Mouse (Mus musculus): Measurements from ENCODE around the gene Vopp1. TPM values are rescaled to one million over a fixed set of nuclear protein-coding genes. Genes with fewer than 3 reads are reported as not detected.

Vopp1 gene
- polyA plus RNA-seq, 1 experiment from 2014 or later: 114 TPM

DNA sequence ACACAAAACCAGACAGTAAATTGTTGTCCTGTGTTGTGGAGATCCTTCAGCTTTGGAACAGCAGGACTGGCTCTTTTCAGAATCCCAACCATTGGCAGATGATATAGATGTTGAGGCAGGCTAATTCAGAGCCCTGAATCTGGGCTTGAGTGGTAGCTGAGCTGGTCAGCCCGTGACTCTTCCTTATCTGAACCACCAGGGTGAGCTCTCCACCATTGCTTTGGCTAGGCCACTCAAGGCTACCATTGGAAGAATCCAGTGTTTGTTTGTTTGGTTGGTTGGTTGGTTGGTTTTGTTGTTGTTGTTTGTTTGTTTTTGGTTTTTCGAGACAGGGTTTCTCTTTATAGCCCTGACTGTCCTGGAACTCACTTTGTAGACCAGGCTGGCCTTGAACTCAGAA is 81.6 kb downstream of the Vopp1 start:
- Histone ChIP-seq H3K27me3 (no peaks in the 10 kb centered on the region), H3K4me3 (no peak overlapping the region), H3K9me3 (replicated peaks) (no peaks in the 10 kb centered on the region), H3K27ac (no peak overlapping the region), H3K36me3 (ENCODE audit: poor library complexity, severe bottlenecking) (peaks cover 7% of the 10 kb centered on the region; the same call in 1 of the 2 replicates), H3K4me1 (no peaks in the 10 kb centered on the region), H3K9ac (no peak overlapping the region), H3K4me2 (no peak overlapping the region)
- ATAC-seq: 0 out of 2 replicates have a peak, but pooled peaks have one; percentile 50
- 80% methylated on average over 2 of the region's 2 CpGs for WGBS

DNA sequence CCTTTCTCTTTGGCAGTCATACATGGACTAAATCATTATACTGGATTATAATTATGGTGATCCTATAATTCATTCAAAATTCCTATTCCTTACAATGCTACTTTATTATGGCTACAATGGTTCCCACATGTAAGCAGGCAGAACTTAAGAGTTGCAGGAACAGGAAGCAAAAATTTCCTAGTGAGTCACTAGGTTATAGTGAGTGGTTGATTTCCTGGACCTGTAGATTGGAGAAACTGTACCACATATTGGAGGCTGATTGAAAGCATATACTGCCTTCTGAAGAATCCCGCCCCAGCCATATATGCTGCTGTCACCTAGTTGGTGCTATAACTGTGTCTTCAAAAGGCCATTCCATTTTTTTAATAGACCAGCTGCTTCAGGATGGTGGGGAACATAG is 82.2 kb downstream of the Vopp1 start:
- no peak overlapping the region for H3K9ac ChIP-seq
- H3K36me3 ChIP-seq (ENCODE audit: poor library complexity, severe bottlenecking): peaks cover 11% of the 10 kb centered on the region
- no peaks in the 10 kb centered on the region for H3K4me1 ChIP-seq
- no peak overlapping the region for H3K4me3 ChIP-seq
- H3K4me2 ChIP-seq: no peak overlapping the region
- no peak overlapping the region for H3K27ac ChIP-seq
- no peaks in the 10 kb centered on the region for H3K9me3 ChIP-seq (replicated peaks)
- H3K27me3 ChIP-seq: no peaks in the 10 kb centered on the region
- ATAC-seq: no peak
- WGBS: 95% methylated on average over 1 of the region's 1 CpGs

DNA sequence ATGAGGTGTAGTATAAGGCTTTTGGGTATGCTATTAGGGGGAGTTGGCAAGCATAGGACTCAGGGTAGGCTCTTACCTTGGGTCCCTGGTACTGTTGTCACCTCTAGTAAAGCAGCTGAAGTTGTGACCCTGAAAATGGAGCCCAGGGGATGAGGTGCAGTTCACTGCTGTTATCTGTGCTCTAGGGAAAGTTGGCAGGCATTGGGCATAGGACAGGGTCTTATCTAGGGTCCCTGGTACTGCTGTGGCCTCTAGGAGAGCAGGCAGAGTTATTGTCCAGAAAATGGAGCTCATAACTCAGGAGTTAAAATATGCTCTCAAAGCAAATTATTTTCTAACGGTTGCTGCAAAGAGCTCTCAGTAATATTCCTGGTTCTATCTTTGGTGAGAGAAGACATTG is 103.6 kb downstream of the Vopp1 start:
- Histone ChIP-seq H3K4me3 (no peak overlapping the region), H3K4me1 (no peaks in the 10 kb centered on the region), H3K27ac (no peak overlapping the region), H3K36me3 (ENCODE audit: poor library complexity, severe bottlenecking) (peaks cover 18% of the 10 kb centered on the region), H3K9ac (no peak overlapping the region), H3K27me3 (no peaks in the 10 kb centered on the region), H3K9me3 (replicated peaks) (no peaks in the 10 kb centered on the region), H3K4me2 (no peak overlapping the region)
- ATAC-seq: no peak
- WGBS: 96% methylated on average over 1 of the region's 1 CpGs

DNA sequence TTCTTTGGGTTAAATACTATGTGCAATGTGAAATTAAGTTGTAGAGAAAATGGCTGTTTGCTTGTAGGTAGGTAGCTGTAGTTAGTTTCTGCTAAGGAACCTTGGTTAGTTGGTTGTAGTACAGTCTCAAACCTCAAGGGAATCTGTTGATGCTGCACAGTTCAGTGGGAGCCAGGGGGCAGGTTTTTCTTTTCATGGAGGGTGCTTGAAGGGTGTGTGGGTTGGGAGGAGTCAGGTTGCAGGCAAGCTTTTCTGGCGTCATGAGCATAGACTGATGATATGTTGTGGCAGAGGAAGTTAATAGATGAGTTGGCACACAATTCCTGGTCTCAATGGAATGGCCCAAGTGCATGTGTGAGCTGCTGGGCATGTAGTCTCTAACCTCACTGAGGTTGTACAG is 113.2 kb downstream of the Vopp1 start:
- Histone ChIP-seq H3K27me3 (no peaks in the 10 kb centered on the region), H3K9me3 (replicated peaks) (no peaks in the 10 kb centered on the region), H3K4me3 (no peak overlapping the region), H3K9ac (no peak overlapping the region), H3K4me2 (no peak overlapping the region), H3K4me1 (no peaks in the 10 kb centered on the region), H3K27ac (no peak overlapping the region), H3K36me3 (ENCODE audit: poor library complexity, severe bottlenecking) (peaks cover 11% of the 10 kb centered on the region)
- 39% methylated on average over 1 of the region's 1 CpGs for WGBS
- ATAC-seq: 0 out of 2 replicates have a peak, but pooled peaks have one; percentile 8

DNA sequence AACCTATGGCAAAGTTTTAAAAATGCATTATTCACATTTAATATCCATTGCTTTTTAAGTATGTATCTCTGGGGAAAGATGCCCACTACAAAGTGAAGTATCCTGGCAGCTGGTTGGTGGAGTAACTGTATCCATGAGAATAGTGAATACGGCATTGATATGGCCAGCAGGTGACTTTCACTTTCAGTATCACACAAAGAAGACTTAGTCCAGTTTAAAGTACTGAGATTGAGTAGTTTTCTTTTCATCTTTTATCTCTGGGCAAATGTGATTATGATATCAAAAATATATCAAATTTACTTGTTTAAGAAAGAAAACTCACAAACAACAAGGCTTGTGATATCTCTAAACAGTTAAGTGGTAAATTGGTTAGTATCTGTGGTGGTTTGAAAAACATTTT is 118.2 kb downstream of the Vopp1 start:
- Histone ChIP-seq H3K27me3 (no peaks in the 10 kb centered on the region), H3K4me1 (peaks cover 18% of the 10 kb centered on the region), H3K9me3 (replicated peaks) (no peaks in the 10 kb centered on the region), H3K4me2 (no peak overlapping the region), H3K36me3 (ENCODE audit: poor library complexity, severe bottlenecking) (no peaks in the 10 kb centered on the region), H3K27ac (no peak overlapping the region), H3K4me3 (no peak overlapping the region), H3K9ac (no peak overlapping the region)
- no peak for ATAC-seq
- 86% methylated on average over 1 of the region's 1 CpGs for WGBS

DNA sequence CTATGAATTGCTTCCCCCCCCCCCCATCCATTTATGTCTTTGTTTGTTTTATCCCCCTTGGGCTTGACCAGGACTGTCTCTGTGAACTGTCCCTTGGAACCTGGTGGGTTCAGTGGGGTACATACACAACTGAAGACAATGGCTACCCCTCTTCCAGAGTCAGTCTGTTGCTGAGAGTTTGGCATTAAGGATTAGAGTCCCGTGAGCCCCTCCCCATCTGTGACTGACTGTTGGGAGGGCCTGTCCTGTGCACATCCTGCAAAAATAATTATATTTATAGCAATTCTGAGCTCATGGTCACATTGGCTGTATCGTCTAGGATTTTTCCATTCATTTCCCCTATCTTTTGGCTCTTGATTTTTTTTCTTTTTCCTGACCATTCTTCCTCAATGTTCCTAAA is 121.3 kb downstream of the Vopp1 start:
- peak overlapping the region; percentile 73 for H3K4me3 ChIP-seq
- peak overlapping the region; percentile 99 for H3K27ac ChIP-seq
- H3K4me2 ChIP-seq: peak overlapping the region; percentile 68
- peak overlapping the region; percentile 93 for H3K9ac ChIP-seq
- peaks cover 24% of the 10 kb centered on the region for H3K4me1 ChIP-seq
- H3K27me3 ChIP-seq: no peaks in the 10 kb centered on the region
- 28% methylated on average over 2 of the region's 2 CpGs for WGBS
- no peaks in the 10 kb centered on the region for H3K36me3 ChIP-seq (ENCODE audit: poor library complexity, severe bottlenecking)
- ATAC-seq: peak; percentile 48
- H3K9me3 ChIP-seq (replicated peaks): no peaks in the 10 kb centered on the region

DNA sequence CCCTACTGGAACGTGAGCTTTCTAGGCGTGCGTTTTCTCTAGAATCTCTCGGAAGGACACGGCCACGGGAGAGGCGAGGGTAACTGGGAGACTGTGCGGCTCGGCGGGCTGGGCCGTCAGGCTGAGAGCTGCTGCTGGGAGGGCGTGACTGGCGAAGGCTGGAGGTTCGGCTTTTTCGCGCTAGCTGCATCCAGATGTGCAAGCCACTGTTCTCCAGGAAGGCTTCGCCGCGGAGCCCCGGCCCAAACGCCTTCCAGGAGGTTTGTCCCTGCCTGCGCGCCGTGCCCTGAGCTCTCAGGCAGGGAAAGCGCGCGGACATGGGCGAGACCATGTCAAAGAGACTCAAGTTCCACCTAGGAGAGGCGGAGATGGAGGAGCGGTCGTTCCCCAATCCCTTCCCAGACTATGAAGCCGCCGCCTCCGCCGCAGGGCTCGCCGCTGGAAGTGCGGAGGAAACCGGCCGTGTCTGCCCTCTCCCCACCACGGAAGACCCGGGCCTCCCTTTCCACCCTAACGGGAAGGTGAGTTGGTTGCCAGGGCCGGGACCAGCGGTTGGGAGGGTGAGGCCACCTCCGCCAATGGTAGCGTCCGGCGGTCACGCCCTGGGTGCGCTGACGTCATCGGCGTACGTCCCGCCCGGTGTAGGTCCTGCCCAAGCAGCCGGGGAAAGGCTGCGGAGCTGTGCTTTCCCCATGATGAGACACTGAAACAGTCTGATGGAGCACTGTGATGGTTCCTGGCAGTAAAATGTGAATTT is 122.0 kb downstream of the Vopp1 start:
- peak; percentile 98 for ATAC-seq
- H3K4me2 ChIP-seq: peak overlapping the region; percentile 68
- H3K27ac ChIP-seq: peak overlapping the region; percentile 99
- H3K27me3 ChIP-seq: no peaks in the 10 kb centered on the region
- peak overlapping the region; percentile 73 for H3K4me3 ChIP-seq
- H3K9me3 ChIP-seq (replicated peaks): no peaks in the 10 kb centered on the region
- H3K9ac ChIP-seq: peak overlapping the region; percentile 93
- H3K36me3 ChIP-seq (ENCODE audit: poor library complexity, severe bottlenecking): no peaks in the 10 kb centered on the region
- under 1% methylated on average over 59 of the region's 59 CpGs for WGBS
- peaks cover 24% of the 10 kb centered on the region for H3K4me1 ChIP-seq

DNA sequence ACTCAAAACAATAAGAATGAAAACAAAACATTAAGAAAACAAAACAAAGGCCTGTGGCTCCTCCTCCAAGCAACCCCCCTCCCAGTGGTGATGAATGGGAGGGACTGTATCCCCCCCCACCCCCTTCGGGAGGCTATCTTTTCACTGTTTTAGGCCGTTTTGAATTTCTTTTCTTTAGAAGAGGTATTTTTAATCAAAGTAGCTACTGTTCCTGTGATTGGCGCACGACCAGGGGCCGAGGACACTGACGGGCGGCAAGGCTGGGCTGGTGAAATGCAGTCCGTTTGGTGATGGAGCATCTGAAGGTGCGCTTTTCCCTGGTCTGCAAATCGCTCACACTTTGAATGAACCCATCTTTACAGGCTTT is 122.6 kb downstream of the Vopp1 start, which contains the start of gene Lancl2:
Lancl2 (plus strand) TSS at position 165 of the 367 bp plus-strand sequence.
- H3K27ac ChIP-seq: peak within 1 kb of the TSS; percentile 99
- peak; percentile 11; the same call in 1 of the 2 replicates for ATAC-seq
- H3K4me2 ChIP-seq: peak within 1 kb of the TSS; percentile 68
- H3K36me3 ChIP-seq (ENCODE audit: poor library complexity, severe bottlenecking): no peaks in the 10 kb centered on the region
- H3K9me3 ChIP-seq (replicated peaks): no peaks in the 10 kb centered on the region
- WGBS: 0% methylated on average over 10 of the region's 10 CpGs
- H3K27me3 ChIP-seq: no peaks in the 10 kb centered on the region
- peaks cover 24% of the 10 kb centered on the region for H3K4me1 ChIP-seq
- H3K4me3 ChIP-seq: peak within 1 kb of the TSS; percentile 73
- peak within 1 kb of the TSS; percentile 93 for H3K9ac ChIP-seq

DNA sequence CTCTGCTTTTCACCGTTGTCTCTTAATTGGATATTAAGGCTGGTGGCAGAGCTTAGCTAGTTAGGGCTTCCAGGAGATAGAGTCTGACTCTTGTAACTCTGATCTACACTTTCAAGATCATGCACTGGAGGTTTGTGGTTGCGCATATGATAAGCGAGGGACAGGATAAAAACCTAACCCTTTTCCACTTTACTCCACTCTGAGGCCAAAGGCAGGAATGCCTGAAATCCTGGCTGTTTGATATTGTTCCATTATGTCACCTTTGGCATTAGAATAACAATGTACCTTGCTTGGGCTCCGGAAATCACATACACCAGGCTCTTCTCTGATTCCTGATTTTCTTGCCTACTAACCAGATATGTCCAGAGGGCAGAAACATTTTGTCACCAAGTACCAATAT is 123.3 kb downstream of the Vopp1 start:
- H3K9ac ChIP-seq: peak overlapping the region; percentile 93
- peak overlapping the region; percentile 99 for H3K27ac ChIP-seq
- peak overlapping the region; percentile 68 for H3K4me2 ChIP-seq
- H3K9me3 ChIP-seq (replicated peaks): no peaks in the 10 kb centered on the region
- peaks cover 24% of the 10 kb centered on the region for H3K4me1 ChIP-seq
- peak overlapping the region; percentile 73 for H3K4me3 ChIP-seq
- H3K36me3 ChIP-seq (ENCODE audit: poor library complexity, severe bottlenecking): no peaks in the 10 kb centered on the region
- no peaks in the 10 kb centered on the region for H3K27me3 ChIP-seq
- WGBS: 50% methylated on average over 4 of the region's 4 CpGs
- no peak for ATAC-seq

DNA sequence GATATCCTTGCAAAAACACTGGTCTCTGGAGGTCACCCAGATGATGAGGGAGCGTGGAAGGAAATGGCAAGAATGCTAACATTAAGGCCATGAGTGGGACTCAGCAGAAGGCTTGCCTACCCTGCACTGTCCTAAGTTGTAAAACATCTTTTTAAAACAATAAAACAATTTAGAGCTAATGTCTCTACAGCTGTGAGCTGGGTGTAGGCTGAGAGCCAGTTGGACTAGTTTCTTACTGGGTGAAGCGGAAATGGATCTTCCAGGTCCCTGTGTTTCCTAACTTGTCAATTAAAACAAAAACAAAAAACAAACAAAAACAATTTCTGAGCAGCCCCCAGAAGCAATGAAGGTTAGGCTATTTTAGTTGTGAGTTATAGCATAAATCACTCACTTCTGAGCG is 131.8 kb downstream of the Vopp1 start:
- 0 out of 2 replicates have a peak, but pooled peaks cover 5% of the 10 kb centered on the region for H3K4me1 ChIP-seq
- 95% methylated on average over 3 of the region's 3 CpGs for WGBS
- no peak for ATAC-seq

DNA sequence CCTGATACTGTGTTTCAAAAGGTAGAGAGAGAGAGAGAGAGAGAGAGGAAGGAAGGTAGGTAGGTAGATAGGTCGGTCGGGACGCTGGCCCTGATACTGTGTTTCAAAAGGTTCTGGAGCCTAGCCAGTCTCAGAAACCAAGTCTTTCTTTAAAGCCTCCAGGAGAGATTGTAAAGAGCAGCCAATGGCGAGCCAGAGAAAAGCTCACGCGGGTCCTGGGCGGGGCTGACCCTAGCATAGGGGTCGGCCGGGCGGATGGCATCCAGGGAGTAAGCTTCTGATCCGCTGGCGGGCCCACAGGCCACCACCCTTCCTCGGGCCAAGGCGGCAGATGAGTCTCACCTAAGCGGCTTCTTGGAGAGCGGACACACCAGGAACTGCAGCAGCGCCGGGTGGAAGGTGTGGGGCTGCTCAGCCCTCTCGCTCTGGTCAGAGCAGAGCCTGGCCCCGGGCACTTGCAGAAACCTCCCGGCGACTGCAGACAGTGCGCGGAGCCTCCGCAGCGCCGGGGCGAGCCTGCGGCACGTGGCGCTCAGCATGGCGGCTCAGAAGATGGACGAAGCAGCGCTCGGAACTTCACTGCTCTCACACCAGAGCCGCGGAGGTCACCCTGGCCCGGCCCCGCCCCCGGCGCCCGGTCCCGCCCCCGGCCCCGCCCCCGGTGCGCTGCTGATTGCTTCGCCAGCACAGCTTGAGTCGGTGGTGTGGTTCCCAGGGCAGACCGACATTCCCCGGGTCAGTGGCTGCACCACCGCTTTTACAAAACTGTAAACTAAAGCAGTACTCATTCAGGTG is 133.3 kb downstream of the Vopp1 start, which contains the start of gene Pyurf:
Pyurf (minus strand) TSS at position 612 of the 795 bp plus-strand sequence.
- Histone ChIP-seq H3K36me3 (ENCODE audit: poor library complexity, severe bottlenecking) (peaks cover 8% of the 10 kb centered on the region; the same call in 1 of the 2 replicates), H3K9me3 (replicated peaks) (no peaks in the 10 kb centered on the region), H3K4me2 (peak within 1 kb of the TSS; percentile 77), H3K4me1 (0 out of 2 replicates have a peak, but pooled peaks cover 5% of the 10 kb centered on the region), H3K27ac (peak within 1 kb of the TSS; percentile 80), H3K9ac (peak within 1 kb of the TSS; percentile 79), H3K4me3 (peak within 1 kb of the TSS; percentile 83), H3K27me3 (no peaks in the 10 kb centered on the region)
- WGBS: under 1% methylated on average over 45 of the region's 52 CpGs
- peak; percentile 97 for ATAC-seq

More for the DNA sequence above, 131.8 kb downstream of the Vopp1 start:
- peaks cover 8% of the 10 kb centered on the region; the same call in 1 of the 2 replicates for H3K36me3 ChIP-seq (ENCODE audit: poor library complexity, severe bottlenecking)
- H3K27me3 ChIP-seq: no peaks in the 10 kb centered on the region
- H3K9me3 ChIP-seq (replicated peaks): no peaks in the 10 kb centered on the region
- H3K4me3 ChIP-seq: no peak overlapping the region
- no peak overlapping the region for H3K27ac ChIP-seq
- H3K4me2 ChIP-seq: no peak overlapping the region
- H3K9ac ChIP-seq: no peak overlapping the region

DNA sequence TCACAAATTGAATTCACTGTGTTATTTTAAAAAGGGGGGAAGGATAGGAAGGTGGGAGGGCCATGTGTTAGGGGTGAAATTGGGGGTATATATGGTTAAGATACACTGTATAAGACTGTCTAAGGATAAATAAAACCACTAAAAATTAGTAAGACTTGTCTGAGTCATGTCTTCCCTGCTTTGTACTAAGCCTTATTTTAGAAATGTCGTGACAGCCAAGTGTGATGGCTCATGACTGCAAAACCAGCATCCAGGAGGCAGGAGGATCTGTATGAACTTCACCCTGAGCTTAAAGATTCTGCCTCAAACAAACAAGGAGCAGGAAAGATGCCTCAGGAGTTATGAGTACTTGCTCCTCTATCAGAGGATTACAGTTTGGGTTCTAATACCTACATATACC is 140.8 kb downstream of the Vopp1 start:
- H3K9me3 ChIP-seq (replicated peaks): no peaks in the 10 kb centered on the region
- H3K9ac ChIP-seq: no peak overlapping the region
- H3K36me3 ChIP-seq (ENCODE audit: poor library complexity, severe bottlenecking): peaks cover 10% of the 10 kb centered on the region
- no peak overlapping the region for H3K27ac ChIP-seq
- H3K27me3 ChIP-seq: no peaks in the 10 kb centered on the region
- no peak overlapping the region for H3K4me3 ChIP-seq
- no peaks in the 10 kb centered on the region for H3K4me1 ChIP-seq
- no peak for ATAC-seq
- WGBS: 92% methylated on average over 1 of the region's 1 CpGs
- H3K4me2 ChIP-seq: no peak overlapping the region

All from forebrain, embryonic 13.5 days (tissue).